In genomic region chr2:28640461-28641424, GRCm38 (mm10) we compare ENCODE assay signal across 8 mouse cellular contexts. TPM values are rescaled to one million over a fixed set of nuclear protein-coding genes. Genes with fewer than 3 reads are reported as not detected.
DNase-seq lines count a peak whose midpoint lies in the region; ATAC-seq and TF ChIP-seq lines count a peak whose summit lies in the region.

Gene Tsc1 (plus strand): TSS chr2:28641228.

- in situ Hi-C loops in ES-E14 (cut with MboI; ENCODE audit: low sequenced_read_pairs in 2 of 2, unreplicated experiment in 2 of 2) = no loop called here

- peak; percentile 95 for DNase-seq in ES-E14 (ENCODE audit: low read depth, low spot score)
- peak; percentile 94 for DNase-seq in cerebellum, adult 11-12 months
- peak; percentile 91 for DNase-seq in heart, postnatal 25 days (ENCODE audit: low spot score)
- peak; percentile 91 to 96 for DNase-seq in layer of hippocampus, adult 18-20 months (ENCODE audit: low spot score in 2 of 2)
- peak; percentile 92 for DNase-seq in lung, adult 2 months
- peak; percentile 86 to 92 for DNase-seq in thymus, adult 18-20 months

- H3K9me3 ChIP-seq in ES-E14 (ENCODE audit: control insufficient read depth, insufficient read depth, low read depth, low read length) = no peaks in the 10 kb centered on the region
- H3K9me3 ChIP-seq in forebrain, embryonic 15.5 days = no peaks in the 10 kb centered on the region

- no peaks in the 10 kb centered on the region for H3K36me3 ChIP-seq in ES-E14 (ENCODE audit: control insufficient read depth, insufficient read depth, low read length, poor library complexity, severe bottlenecking)
- H3K36me3 ChIP-seq in forebrain, embryonic 15.5 days = no peaks in the 10 kb centered on the region

- 2% methylated on average over 47 of the region's 47 CpGs for WGBS in forebrain, embryonic 15.5 days
- 2% methylated on average over 46 of the region's 47 CpGs for WGBS in lung, adult 2 months

- H3K4me3 ChIP-seq in ES-E14 (ENCODE audit: insufficient read depth in 1 of 2, low read depth in 1 of 2, low read length in 2 of 2, poor library complexity in 1 of 2, severe bottlenecking in 1 of 2) = peak within 1 kb of the TSS; percentile 82 to 94
- H3K4me3 ChIP-seq in forebrain, embryonic 15.5 days = peak within 1 kb of the TSS; percentile 89
- H3K4me3 ChIP-seq in lung, adult 2 months (replicated peaks; ENCODE audit: extremely low read depth, low read depth, low read length) = peak within 1 kb of the TSS; percentile 78

- ATAC-seq in forebrain, embryonic 15.5 days (replicated peaks) = peak; percentile 94
- ATAC-seq in neutrophil, adult 5-6 weeks (ENCODE audit: extremely low read depth, insufficient number of reproducible peaks, low FRiP score, poor library complexity, severe bottlenecking) = peak; percentile 92

- H3K27ac ChIP-seq in ES-E14 (ENCODE audit: insufficient read depth, low read depth, low read length, poor library complexity, severe bottlenecking) = peak within 1 kb of the TSS; percentile 88
- H3K27ac ChIP-seq in forebrain, embryonic 15.5 days (replicated peaks) = peak within 1 kb of the TSS; percentile 92

- peaks cover 3 to 4% of the 10 kb centered on the region in 2 experiments; a peak in 3 of 4 replicates for H3K4me1 ChIP-seq in ES-E14 (ENCODE audit: control insufficient read depth in 2 of 2, insufficient read depth in 2 of 2, low read length in 2 of 2, poor library complexity in 1 of 2)
- H3K4me1 ChIP-seq in forebrain, embryonic 15.5 days = peaks cover 30% of the 10 kb centered on the region
- H3K4me1 ChIP-seq in lung, adult 2 months (ENCODE audit: control insufficient read depth, insufficient read depth, low read length) = peaks cover 6% of the 10 kb centered on the region

- H3K4me2 ChIP-seq in forebrain, embryonic 15.5 days (replicated peaks) = peak within 1 kb of the TSS; percentile 71

- TF ChIP-seq POLR2A in lung, adult 2 months (IDR thresholded peaks at IDR 0.05; ENCODE audit: borderline replicate concordance, extremely low read depth, low read depth, low read length) = peak; percentile 91

- peak within 1 kb of the TSS; percentile 88 for H3K9ac ChIP-seq in ES-E14 (ENCODE audit: insufficient read depth, low read depth, low read length, poor library complexity, severe bottlenecking)
- H3K9ac ChIP-seq in forebrain, embryonic 15.5 days (replicated peaks) = peak within 1 kb of the TSS; percentile 85

- H3K27me3 ChIP-seq in forebrain, embryonic 15.5 days = no peaks in the 10 kb centered on the region

- intact Hi-C loops in heart, postnatal 25 days (cut with DNase I) = loop anchor here (5.0 kb wide), 1 partner anchor 202 kb away; the partner anchor contains the start of genes Ddx31 and Gtf3c4

- no peak for TF ChIP-seq CTCF in lung, adult 2 months (IDR thresholded peaks at IDR 0.05; ENCODE audit: insufficient read depth, low read length)

TF ChIP-seq in ES-E14, 5 proteins besides CTCF, POLR2A, EP300 and RAD21:
- TF ChIP-seq MAFK (IDR thresholded peaks at IDR 0.05; ENCODE audit: insufficient read depth, low read depth, low read length) = no peak
- no peak for TF ChIP-seq ZC3H11A (IDR thresholded peaks at IDR 0.05; ENCODE audit: borderline replicate concordance, low read depth, low read length)
- peak; percentile 83 for TF ChIP-seq CHD2 (IDR thresholded peaks at IDR 0.05; ENCODE audit: low read depth, low read length)
- no peak for TF ChIP-seq ZNF384 (IDR thresholded peaks at IDR 0.05; ENCODE audit: low read depth, low read length)
- peak; percentile 72; the same call in 1 of the 2 replicates for TF ChIP-seq HCFC1 (IDR thresholded peaks at IDR 0.05; ENCODE audit: borderline replicate concordance, insufficient read depth, low read length)

RNA-seq across cellular contexts. Expression of gene Tsc1, which starts in this region (rescaled TPM):
- total RNA-seq in ES-E14 (2012; rRNA removed) = 14.9 and 18.3 TPM in 2 replicates
- polyA plus RNA-seq in forebrain, embryonic 15.5 days (2015; fragmentation: Nextera tagmentation; extraction: Ambion mirVana) = 35.8 and 38.4 TPM in 2 replicates
- 10 to 100 TPM; 23.5 to 24.7 TPM for total RNA-seq in heart, postnatal 25 days (2021)
- total RNA-seq in layer of hippocampus, adult 18-20 months (2021) = 10 to 100 TPM; 44.7 to 46.0 TPM
- polyA plus RNA-seq in lung, adult 2 months (2012; rRNA removed) = 10.2 and 14.7 TPM in 2 replicates
- 32.5 and 32.9 TPM in 2 replicates for total RNA-seq in neutrophil, adult 5-6 weeks (2017)

Comparison
In these comparisons a context has a peak if more than half of its experiments do, and no peak if none do; other contexts are left out.
1. Peak in every context shown above with its lines: DNase-seq, ATAC-seq, H3K4me3 ChIP-seq and H3K27ac ChIP-seq.